Mouse (Mus musculus): ENCODE measurements around the gene Sun1.

Sun1 gene

GRCm38 (mm10) chr5:139208871-139209684 is 8.6 kb downstream of the Sun1 start:
- DNase-seq = peak; percentile 69

- no peak for DNase-seq
These were observed 9.2 kb downstream of the Sun1 start for GRCm38 (mm10) chr5:139209685-139210026.

- DNase-seq = no peak
These were observed 11.4 kb downstream of the Sun1 start for GRCm38 (mm10) chr5:139211737-139212385.

GRCm38 (mm10) chr5:139214298-139214697 is 13.9 kb downstream of the Sun1 start:
- DNase-seq = no peak

- no peak for DNase-seq
These were observed 14.7 kb downstream of the Sun1 start for GRCm38 (mm10) chr5:139215184-139215583.

- DNase-seq = no peak
These were observed 15.7 kb downstream of the Sun1 start for GRCm38 (mm10) chr5:139216121-139216520.

GRCm38 (mm10) chr5:139216774-139217173 is 16.3 kb downstream of the Sun1 start:
- no peak for DNase-seq

- no peak for DNase-seq
These were observed 19.6 kb downstream of the Sun1 start for GRCm38 (mm10) chr5:139220006-139220515.

- no peak for DNase-seq
These were observed 20.2 kb downstream of the Sun1 start for GRCm38 (mm10) chr5:139220610-139221009.

GRCm38 (mm10) chr5:139223331-139223730 is 22.9 kb downstream of the Sun1 start:
- DNase-seq = no peak

- no peak for DNase-seq
These were observed 26.8 kb downstream of the Sun1 start for GRCm38 (mm10) chr5:139227236-139227635.

GRCm38 (mm10) chr5:139227645-139228044 is 27.2 kb downstream of the Sun1 start:
- no peak for DNase-seq

- DNase-seq = no peak
These were observed 27.9 kb downstream of the Sun1 start for GRCm38 (mm10) chr5:139228318-139228717.

GRCm38 (mm10) chr5:139229716-139230115 is 29.3 kb downstream of the Sun1 start:
- no peak for DNase-seq

- DNase-seq = no peak
These were observed 31.6 kb downstream of the Sun1 start for GRCm38 (mm10) chr5:139232083-139232482.

GRCm38 (mm10) chr5:139234423-139234822 is 34.0 kb downstream of the Sun1 start:
- no peak for DNase-seq

GRCm38 (mm10) chr5:139237436-139237835 is 37.0 kb downstream of the Sun1 start:
- DNase-seq = no peak

- DNase-seq = no peak
These were observed 40.8 kb downstream of the Sun1 start for GRCm38 (mm10) chr5:139241022-139241761.

- no peak for DNase-seq
These were observed 42.9 kb downstream of the Sun1 start for GRCm38 (mm10) chr5:139243384-139243783.

- no peak for DNase-seq
These were observed 47.3 kb downstream of the Sun1 start for GRCm38 (mm10) chr5:139247767-139248166.

- DNase-seq = peak; percentile 54
These were observed 48.4 kb downstream of the Sun1 start for GRCm38 (mm10) chr5:139248846-139249245.

GRCm38 (mm10) chr5:139251279-139251678 is 50.8 kb downstream of the Sun1 start:
- no peak for DNase-seq

- DNase-seq = no peak
These were observed 51.3 kb downstream of the Sun1 start for GRCm38 (mm10) chr5:139251736-139252080.

All from cerebellum, adult 11-12 months (tissue).